Mouse (Mus musculus) midbrain, embryonic 14.5 days (tissue): ENCODE results near the gene Dnajc30. TPM values are rescaled to one million over a fixed set of nuclear protein-coding genes. Genes with fewer than 3 reads are reported as not detected.

ENCODE experiments used
- ATAC-seq: fragments of 200-750 bp; cut with Nextera tagmentation; 2 replicates; pipeline ENCODE4 v1.8.0; 2017; ENCODE audit warnings: moderate number of reproducible peaks, moderate library complexity; ENCODE audit not compliant: low FRiP score, low TSS enrichment
- DNase-seq: peaks from one replicate; pipeline ENCODE4 v3.0.0-alpha.2; 2015
- H3K27ac ChIP-seq: fragments of 300-500 bp; sonication (generic); replicated peaks from 2 replicates; pipeline ENCODE4 v1.5.1; 2014; ENCODE audit warnings: mild to moderate bottlenecking, low read depth, low read length, moderate library complexity
- H3K27me3 ChIP-seq: fragments of 300-500 bp; sonication (generic); 2 replicates; pipeline ENCODE4 v1.6.1; 2014; ENCODE audit warnings: low read length, control low read depth, mixed read lengths; ENCODE audit not compliant: control insufficient read depth, insufficient read depth
- H3K36me3 ChIP-seq: fragments of 300-500 bp; sonication (generic); 2 replicates; pipeline ENCODE4 v1.6.1; 2014; ENCODE audit warnings: low read length, control low read depth; ENCODE audit not compliant: control insufficient read depth, insufficient read depth
- H3K4me1 ChIP-seq: fragments of 300-500 bp; sonication (generic); 2 replicates; pipeline ENCODE4 v1.6.1; 2014; ENCODE audit warnings: mild to moderate bottlenecking, antibody characterized with exemption, low read length, control low read depth; ENCODE audit not compliant: control insufficient read depth, insufficient read depth
- H3K4me2 ChIP-seq: fragments of 300-500 bp; sonication (generic); 2 replicates; pipeline ENCODE4 v1.6.1; 2014; ENCODE audit warnings: mild to moderate bottlenecking, low read length, moderate library complexity
- H3K4me3 ChIP-seq: fragments of 300-500 bp; sonication (generic); replicated peaks from 2 replicates; pipeline ENCODE4 v1.5.1; 2014; ENCODE audit warnings: low read depth, low read length
- H3K9ac ChIP-seq: fragments of 300-500 bp; sonication (generic); replicated peaks from 2 replicates; pipeline ENCODE4 v1.6.1; 2014; ENCODE audit warnings: mild to moderate bottlenecking, low read length, moderate library complexity
- H3K9me3 ChIP-seq: fragments of 300-500 bp; sonication (generic); 2 replicates; pipeline ENCODE4 v1.6.1; 2016; ENCODE audit warnings: low read length, control low read depth, mixed read lengths; ENCODE audit not compliant: control insufficient read depth
- WGBS: fragments of 180-500 bp; shearing (Covaris S2); extraction: QIAGEN DNeasy Blood & Tissue Kit; methylation state at CpG from one replicate; pipeline ENCODE4 v1.1.7; 2014; 5-methylcytosine and 5-hydroxymethylcytosine counted together
- polyA plus RNA-seq: library from polyadenylated mRNA; unstranded; fragments of >200 nt; fragmentation: Nextera tagmentation; extraction: Ambion mirVana; gene quantifications from 2 replicates; pipeline ENCODE4 v1.2.1, GENCODE M21; 2014

Dnajc30 gene
- polyA plus RNA-seq, 1 experiment from 2014 or later, result 47.3 TPM

GRCm38 (mm10) chr5:135072720-135073119, 8.7 kb downstream of the Dnajc30 start:
- Histone ChIP-seq H3K36me3 (peaks cover 45% of the 10 kb centered on the region), H3K9me3 (no peaks in the 10 kb centered on the region), H3K4me3 (no peak overlapping the region), H3K4me1 (peaks cover 8% of the 10 kb centered on the region; the same call in 1 of the 2 replicates), H3K27ac (no peak overlapping the region), H3K4me2 (no peak overlapping the region), H3K27me3 (no peaks in the 10 kb centered on the region), H3K9ac (no peak overlapping the region)
- ATAC-seq, result no peak
- WGBS, result 68% methylated on average over 6 of the region's 6 CpGs
- DNase-seq, result no peak

GRCm38 (mm10) chr5:135073349-135074150, 9.5 kb downstream of the Dnajc30 start:
- DNase-seq (no peak), ATAC-seq (no peak)
- WGBS, result 19% methylated on average over 25 of the region's 26 CpGs
- Histone ChIP-seq H3K4me3 (no peak overlapping the region), H3K9me3 (no peaks in the 10 kb centered on the region), H3K36me3 (peaks cover 44% of the 10 kb centered on the region), H3K9ac (no peak overlapping the region), H3K4me1 (peaks cover 8% of the 10 kb centered on the region; the same call in 1 of the 2 replicates), H3K27ac (no peak overlapping the region), H3K27me3 (no peaks in the 10 kb centered on the region), H3K4me2 (no peak overlapping the region)

GRCm38 (mm10) chr5:135075655-135076054, 11.7 kb downstream of the Dnajc30 start:
- Histone ChIP-seq H3K27ac (no peak overlapping the region), H3K4me3 (0 out of 2 replicates have a peak overlapping the region, but pooled peaks have one; percentile 97), H3K27me3 (no peaks in the 10 kb centered on the region), H3K9me3 (no peaks in the 10 kb centered on the region), H3K4me2 (no peak overlapping the region), H3K4me1 (peaks cover 8% of the 10 kb centered on the region; the same call in 1 of the 2 replicates), H3K9ac (no peak overlapping the region), H3K36me3 (peaks cover 44% of the 10 kb centered on the region)
- ATAC-seq (no peak), DNase-seq (no peak)
- 69% methylated on average over 4 of the region's 4 CpGs for WGBS

- WGBS, result 92% methylated on average over 14 of the region's 14 CpGs
- ATAC-seq, result no peak
- Histone ChIP-seq H3K4me1 (peaks cover 8% of the 10 kb centered on the region; the same call in 1 of the 2 replicates), H3K4me2 (peak overlapping the region; percentile 78), H3K9me3 (no peaks in the 10 kb centered on the region), H3K27ac (no peak overlapping the region; the same call in 1 of the 2 replicates), H3K9ac (peak overlapping the region; percentile 100), H3K4me3 (peak overlapping the region; percentile 97), H3K27me3 (no peaks in the 10 kb centered on the region), H3K36me3 (peaks cover 44% of the 10 kb centered on the region)
- no peak for DNase-seq
Observed at GRCm38 (mm10) chr5:135076368-135076767, 12.4 kb downstream of the Dnajc30 start.

GRCm38 (mm10) chr5:135076931-135077505, 13.0 kb downstream of the Dnajc30 start:
- Histone ChIP-seq H3K27ac (peak overlapping the region; percentile 92), H3K36me3 (peaks cover 40% of the 10 kb centered on the region), H3K27me3 (no peaks in the 10 kb centered on the region), H3K4me1 (peaks cover 8% of the 10 kb centered on the region; the same call in 1 of the 2 replicates), H3K4me3 (peak overlapping the region; percentile 97), H3K4me2 (peak overlapping the region; percentile 78), H3K9me3 (no peaks in the 10 kb centered on the region), H3K9ac (peak overlapping the region; percentile 100)
- ATAC-seq (peak; percentile 59), DNase-seq (peak; percentile 73)
- 15% methylated on average over 14 of the region's 14 CpGs for WGBS

- Histone ChIP-seq H3K4me1 (peaks cover 8% of the 10 kb centered on the region; the same call in 1 of the 2 replicates), H3K4me3 (peak within 1 kb of the TSS; percentile 97), H3K4me2 (peak within 1 kb of the TSS; percentile 78), H3K36me3 (peaks cover 32% of the 10 kb centered on the region), H3K9me3 (no peaks in the 10 kb centered on the region), H3K27ac (peak within 1 kb of the TSS; percentile 92), H3K9ac (peak within 1 kb of the TSS; percentile 100), H3K27me3 (no peaks in the 10 kb centered on the region)
- ATAC-seq (peak; percentile 84), DNase-seq (peak; percentile 97)
- WGBS, result under 1% methylated on average over 72 of the region's 83 CpGs
Observed at GRCm38 (mm10) chr5:135077564-135078481, 13.8 kb downstream of the Dnajc30 start, which contains the start of gene Vps37d. Gene Vps37d, minus strand, starts transcription at chr5:135078266.

GRCm38 (mm10) chr5:135078482-135078810, 14.4 kb downstream of the Dnajc30 start:
- Histone ChIP-seq H3K9ac (peak overlapping the region; percentile 100; the same call in 1 of the 2 replicates), H3K27ac (peak overlapping the region; percentile 92; the same call in 1 of the 2 replicates), H3K36me3 (peaks cover 26% of the 10 kb centered on the region), H3K27me3 (no peaks in the 10 kb centered on the region), H3K9me3 (no peaks in the 10 kb centered on the region), H3K4me3 (peak overlapping the region; percentile 97), H3K4me2 (peak overlapping the region; percentile 78), H3K4me1 (peaks cover 8% of the 10 kb centered on the region; the same call in 1 of the 2 replicates)
- ATAC-seq, result peak; percentile 55
- no peak for DNase-seq
- under 1% methylated on average over 11 of the region's 11 CpGs for WGBS

- H3K4me1 ChIP-seq, result peaks cover 8% of the 10 kb centered on the region; the same call in 1 of the 2 replicates
- no peak overlapping the region for H3K4me2 ChIP-seq
- peaks cover 14% of the 10 kb centered on the region for H3K36me3 ChIP-seq
- no peaks in the 10 kb centered on the region for H3K9me3 ChIP-seq
- ATAC-seq, result no peak
- WGBS, result 98% methylated on average over 2 of the region's 2 CpGs
- H3K27ac ChIP-seq, result no peak overlapping the region
- no peak for DNase-seq
- H3K4me3 ChIP-seq, result no peak overlapping the region
- no peaks in the 10 kb centered on the region for H3K27me3 ChIP-seq
- H3K9ac ChIP-seq, result no peak overlapping the region
Observed at GRCm38 (mm10) chr5:135079578-135079977, 15.6 kb downstream of the Dnajc30 start.
